Mouse (Mus musculus) lung, embryonic 14.5 days (tissue): ENCODE measurements around the gene Znrf3. TPM values are rescaled to one million over a fixed set of nuclear protein-coding genes. Genes with fewer than 3 reads are reported as not detected.

Experiments
- ATAC-seq: fragments of 200-750 bp; cut with Nextera tagmentation; 2 replicates; pipeline ENCODE4 v1.8.0; 2017; ENCODE audit warnings: mild to moderate bottlenecking, moderate TSS enrichment, moderate library complexity; ENCODE audit not compliant: insufficient read depth
- DNase-seq: peaks from one replicate; pipeline ENCODE4 v3.0.0-alpha.2; 2015
- H3K27ac ChIP-seq: fragments of 300-500 bp; sonication (generic); 2 replicates; pipeline ENCODE4 v1.5.1; 2014; ENCODE audit warnings: low read depth, mild to moderate bottlenecking, moderate library complexity
- H3K27me3 ChIP-seq: fragments of 300-500 bp; sonication (generic); 2 replicates; pipeline ENCODE4 v1.6.1; 2014; ENCODE audit warnings: low read length, control low read depth; ENCODE audit not compliant: insufficient read depth
- H3K36me3 ChIP-seq: fragments of 300-500 bp; sonication (generic); 2 replicates; pipeline ENCODE4 v1.6.1; 2014; ENCODE audit warnings: control low read depth; ENCODE audit not compliant: insufficient read depth
- H3K4me1 ChIP-seq: fragments of 300-500 bp; sonication (generic); 2 replicates; pipeline ENCODE4 v1.6.1; 2014; ENCODE audit warnings: antibody characterized with exemption, control low read depth; ENCODE audit not compliant: insufficient read depth
- H3K4me2 ChIP-seq: fragments of 300-500 bp; sonication (generic); 2 replicates; pipeline ENCODE4 v1.6.1; 2014; ENCODE audit warnings: mild to moderate bottlenecking
- H3K4me3 ChIP-seq: fragments of 300-500 bp; sonication (generic); 2 replicates; pipeline ENCODE4 v1.5.1; 2014; ENCODE audit warnings: low read depth, low read length
- H3K9ac ChIP-seq: fragments of 300-500 bp; sonication (generic); 2 replicates; pipeline ENCODE4 v1.6.1; 2014
- H3K9me3 ChIP-seq: fragments of 300-500 bp; sonication (generic); 2 replicates; pipeline ENCODE4 v1.6.1; 2016; ENCODE audit warnings: low read depth, low read length, control low read depth
- CTCF ChIP-seq: IDR thresholded peaks from 2 replicates; pipeline ENCODE4 v1.5.1; 2016; ENCODE audit warnings: antibody characterized with exemption, low read depth
- WGBS: fragments of 180-500 bp; shearing (Covaris S2); extraction: QIAGEN DNeasy Blood & Tissue Kit; methylation state at CpG from one replicate; pipeline ENCODE4 v1.1.7; 2014; 5-methylcytosine and 5-hydroxymethylcytosine counted together
- polyA plus RNA-seq: library from polyadenylated mRNA; unstranded; fragments of >200 nt; fragmentation: Nextera tagmentation; extraction: Ambion mirVana; gene quantifications from 2 replicates; pipeline ENCODE4 v1.2.1, GENCODE M21; 2014

The Znrf3 gene
- polyA plus RNA-seq, 1 experiment from 2014 or later, result 16.8 TPM

GRCm38 (mm10) chr11:5427251-5427650 is 17.4 kb downstream of the Znrf3 start:
- no peaks in the 10 kb centered on the region for H3K27me3 ChIP-seq
- 39% methylated on average over 3 of the region's 3 CpGs for WGBS
- no peak overlapping the region for H3K4me2 ChIP-seq
- ATAC-seq, result no peak
- peak; percentile 60 for DNase-seq
- H3K36me3 ChIP-seq, result no peaks in the 10 kb centered on the region
- H3K27ac ChIP-seq, result no peak overlapping the region
- no peak for TF ChIP-seq CTCF
- H3K4me3 ChIP-seq, result no peak overlapping the region
- peaks cover 32% of the 10 kb centered on the region for H3K4me1 ChIP-seq
- no peak overlapping the region for H3K9ac ChIP-seq
- no peaks in the 10 kb centered on the region for H3K9me3 ChIP-seq

GRCm38 (mm10) chr11:5426317-5426716 is 18.3 kb downstream of the Znrf3 start:
- Histone ChIP-seq H3K4me1 (peaks cover 40% of the 10 kb centered on the region), H3K9ac (no peak overlapping the region), H3K4me3 (no peak overlapping the region), H3K36me3 (no peaks in the 10 kb centered on the region), H3K27ac (no peak overlapping the region), H3K4me2 (no peak overlapping the region), H3K9me3 (no peaks in the 10 kb centered on the region), H3K27me3 (no peaks in the 10 kb centered on the region)
- ATAC-seq (no peak), DNase-seq (no peak)
- no peak for TF ChIP-seq CTCF
- 73% methylated on average over 2 of the region's 2 CpGs for WGBS

- H3K4me3 ChIP-seq, result no peak overlapping the region
- 39% methylated on average over 2 of the region's 2 CpGs for WGBS
- ATAC-seq (no peak), DNase-seq (no peak)
- TF ChIP-seq CTCF, result no peak
- no peaks in the 10 kb centered on the region for H3K9me3 ChIP-seq
- no peaks in the 10 kb centered on the region for H3K27me3 ChIP-seq
- no peak overlapping the region for H3K27ac ChIP-seq
- H3K4me2 ChIP-seq, result no peak overlapping the region
- no peak overlapping the region for H3K9ac ChIP-seq
- peaks cover 43% of the 10 kb centered on the region for H3K4me1 ChIP-seq
- no peaks in the 10 kb centered on the region for H3K36me3 ChIP-seq
Measured at GRCm38 (mm10) chr11:5425106-5425505, 19.5 kb downstream of the Znrf3 start.

GRCm38 (mm10) chr11:5424185-5424584 is 20.5 kb downstream of the Znrf3 start:
- Histone ChIP-seq H3K36me3 (no peaks in the 10 kb centered on the region), H3K9me3 (no peaks in the 10 kb centered on the region), H3K4me1 (peaks cover 44% of the 10 kb centered on the region), H3K4me2 (no peak overlapping the region), H3K4me3 (no peak overlapping the region), H3K9ac (no peak overlapping the region), H3K27me3 (no peaks in the 10 kb centered on the region), H3K27ac (no peak overlapping the region)
- DNase-seq, result no peak
- 64% methylated on average over 4 of the region's 4 CpGs for WGBS
- no peak for ATAC-seq
- TF ChIP-seq CTCF, result no peak

GRCm38 (mm10) chr11:5423000-5423399 is 21.6 kb downstream of the Znrf3 start:
- Histone ChIP-seq H3K9me3 (no peaks in the 10 kb centered on the region), H3K4me3 (no peak overlapping the region), H3K4me1 (peaks cover 44% of the 10 kb centered on the region), H3K4me2 (no peak overlapping the region), H3K36me3 (no peaks in the 10 kb centered on the region), H3K27me3 (no peaks in the 10 kb centered on the region), H3K27ac (peak overlapping the region; percentile 60; the same call in 1 of the 2 replicates), H3K9ac (no peak overlapping the region)
- no peak for TF ChIP-seq CTCF
- no peak for ATAC-seq
- no peak for DNase-seq

GRCm38 (mm10) chr11:5422252-5422636 is 22.4 kb downstream of the Znrf3 start:
- DNase-seq, result no peak
- H3K9me3 ChIP-seq, result no peaks in the 10 kb centered on the region
- H3K4me1 ChIP-seq, result peaks cover 46% of the 10 kb centered on the region
- peak; percentile 44 for ATAC-seq
- H3K9ac ChIP-seq, result no peak overlapping the region
- no peaks in the 10 kb centered on the region for H3K36me3 ChIP-seq
- no peak overlapping the region for H3K4me2 ChIP-seq
- TF ChIP-seq CTCF, result no peak
- no peaks in the 10 kb centered on the region for H3K27me3 ChIP-seq
- H3K4me3 ChIP-seq, result no peak overlapping the region
- peak overlapping the region; percentile 60 for H3K27ac ChIP-seq
- WGBS, result 9% methylated on average over 1 of the region's 1 CpGs

- H3K27me3 ChIP-seq, result no peaks in the 10 kb centered on the region
- no peak overlapping the region for H3K4me3 ChIP-seq
- WGBS, result 5% methylated on average over 4 of the region's 4 CpGs
- no peak overlapping the region for H3K9ac ChIP-seq
- H3K4me1 ChIP-seq, result peaks cover 48% of the 10 kb centered on the region
- no peak for TF ChIP-seq CTCF
- DNase-seq (peak; percentile 75), ATAC-seq (peak; percentile 67)
- no peaks in the 10 kb centered on the region for H3K36me3 ChIP-seq
- peak overlapping the region; percentile 37 for H3K27ac ChIP-seq
- H3K4me2 ChIP-seq, result no peak overlapping the region
- no peaks in the 10 kb centered on the region for H3K9me3 ChIP-seq
Measured at GRCm38 (mm10) chr11:5421506-5422251, 23.0 kb downstream of the Znrf3 start.
